Mouse (Mus musculus) heart, adult 8-10 months (tissue): ENCODE measurements around the gene Rhox4d. TPM values are rescaled to one million over a fixed set of nuclear protein-coding genes. Genes with fewer than 3 reads are reported as not detected.
"Not testable (repeated sequence)": the region's sequence is repeated elsewhere in the genome, so short reads cannot be mapped to it uniquely, and the experiment has no call there.

Experiments
- DNase-seq: peaks from one replicate; pipeline ENCODE4 v3.0.0; 2022; ENCODE audit warnings: low spot score
- total RNA-seq, 4 experiments: library from RNA; stranded (reverse); gene quantifications; 2 replicates each; pipeline ENCODE4 v1.2.4; 2022

Gene Rhox4d
- not detected for total RNA-seq

GRCm38 (mm10) chrX:37514059-37514458 is at the start of gene Rhox4d:
TSS of gene Rhox4d (plus strand) at chrX:37514359.
- DNase-seq = not testable (repeated sequence)

- DNase-seq = not testable (repeated sequence)
Measured at GRCm38 (mm10) chrX:37480037-37480436, 34.1 kb upstream of the Rhox4d start, which contains the start of gene Rhox4c. TSS of gene Rhox4c (plus strand) at chrX:37480337.

- not testable (repeated sequence) for DNase-seq
Measured at GRCm38 (mm10) chrX:37530152-37530551, 16.0 kb downstream of the Rhox4d start, which contains the start of gene Rhox2e. TSS of gene Rhox2e (plus strand) at chrX:37530452.

GRCm38 (mm10) chrX:37541719-37542118 is 27.6 kb downstream of the Rhox4d start, which contains the start of gene Rhox3e:
TSS of gene Rhox3e (plus strand) at chrX:37542019.
- not testable (repeated sequence) for DNase-seq

GRCm38 (mm10) chrX:37557112-37557511 is 43.0 kb downstream of the Rhox4d start, which contains the start of gene Rhox4e:
TSS of gene Rhox4e (plus strand) at chrX:37557412.
- not testable (repeated sequence) for DNase-seq

Other genes with a start within 250 kb of the Rhox4d start
- gene Rhox4a, start 249.0 kb upstream of the Rhox4d start, total RNA-seq = not detected
- not detected for gene Rhox3a2, start 134.3 kb upstream of the Rhox4d start, total RNA-seq
- not detected for gene Rhox4a2, start 123.5 kb upstream of the Rhox4d start, total RNA-seq
- not detected for gene Rhox2b, start 102.3 kb upstream of the Rhox4d start, total RNA-seq
- gene Rhox4b, start 81.9 kb upstream of the Rhox4d start, total RNA-seq = not detected
- under 1 TPM in 1 of 4 experiments, not detected in 3; 0.85 TPM for gene Rhox2c, start 60.7 kb upstream of the Rhox4d start, total RNA-seq
- gene Rhox3c, start 55.8 kb upstream of the Rhox4d start, total RNA-seq = not detected
- gene Rhox4c, start 34.0 kb upstream of the Rhox4d start, total RNA-seq = not detected
- gene Rhox2d, start 20.9 kb upstream of the Rhox4d start, total RNA-seq = not detected
- gene Rhox2e, start 16.1 kb downstream of the Rhox4d start, total RNA-seq = not detected
- not detected for gene Rhox3e, start 27.7 kb downstream of the Rhox4d start, total RNA-seq
- gene Rhox4e, start 43.1 kb downstream of the Rhox4d start, total RNA-seq = not detected
- not detected for gene Rhox2f, start 57.0 kb downstream of the Rhox4d start, total RNA-seq
- gene Rhox3f, start 66.6 kb downstream of the Rhox4d start, total RNA-seq = not detected
- gene Rhox4f, start 93.3 kb downstream of the Rhox4d start, total RNA-seq = not detected
- gene Rhox3g, start 114.3 kb downstream of the Rhox4d start, total RNA-seq = not detected
- not detected for gene Rhox2g, start 129.1 kb downstream of the Rhox4d start, total RNA-seq
- not detected for gene Rhox4g, start 137.0 kb downstream of the Rhox4d start, total RNA-seq
- gene Rhox3h, start 154.4 kb downstream of the Rhox4d start, total RNA-seq = not detected
- under 1 TPM in 2 of 4 experiments, not detected in 2; 0.63 to 0.72 TPM for gene Rhox2h, start 158.9 kb downstream of the Rhox4d start, total RNA-seq